Comparison of ENCODE assay signal across 13 mouse cellular contexts in the genomic region with DNA sequence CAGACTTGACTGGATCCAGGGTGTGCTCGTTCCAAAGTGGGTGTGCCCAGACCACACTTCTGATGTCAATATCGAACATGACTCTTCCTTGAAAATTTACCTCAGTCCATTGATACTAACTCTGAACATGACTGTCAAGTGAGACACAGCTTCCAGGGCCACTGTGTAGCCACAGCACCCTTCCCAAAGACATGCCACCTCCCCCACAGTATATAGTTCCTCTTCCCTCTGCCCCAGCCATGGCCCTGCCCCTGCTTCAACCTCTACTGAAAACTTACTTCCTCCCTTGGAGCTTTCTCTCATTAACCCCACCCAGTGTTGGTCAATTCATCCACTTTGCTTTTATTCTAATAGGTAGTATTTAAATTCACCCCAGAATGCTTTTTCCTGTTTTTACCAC. TPM values are rescaled to one million over a fixed set of nuclear protein-coding genes. Genes with fewer than 3 reads are reported as not detected.
DNase-seq lines count a peak whose midpoint lies in the region; ATAC-seq and TF ChIP-seq lines count a peak whose summit lies in the region.
"Had no signal": no experiment of that assay in that cellular context is flagged by ENCODE, and none has a peak within 500 bp of the region (broad histone marks: within the 10 kb centered on the region; RNA-seq: fewer than 3 reads in every experiment).

No protein-coding gene starts in this region.

- H3K79me2 ChIP-seq in heart, adult 2 months (replicated peaks; ENCODE audit: control insufficient read depth, insufficient read depth, low read length): peaks cover 2% of the 10 kb centered on the region; the same call in 1 of the 2 replicates

- peaks cover 45% of the 10 kb centered on the region for H3K4me1 ChIP-seq in heart, adult 2 months (ENCODE audit: control insufficient read depth, insufficient read depth, low read length)

- H3K36me3 ChIP-seq in heart, adult 2 months (ENCODE audit: control insufficient read depth, insufficient read depth, low read length): peaks cover 30% of the 10 kb centered on the region
- H3K36me3 ChIP-seq: embryonic facial prominence, embryonic 13.5 days had no signal

- WGBS in heart, adult 2 months: 43% methylated on average over 2 of the region's 2 CpGs

- H3K9ac ChIP-seq in heart, adult 2 months (ENCODE audit: low read depth, low read length): no peak overlapping the region
- H3K9ac ChIP-seq: embryonic facial prominence, embryonic 13.5 days had no signal

- H3K27ac ChIP-seq in heart, adult 2 months: peak overlapping the region; percentile 91
- H3K27ac ChIP-seq: left cerebral cortex, adult 2 months had no signal

- H3K4me3 ChIP-seq in heart, adult 2 months: no peak overlapping the region
- H3K4me3 ChIP-seq: embryonic facial prominence, embryonic 13.5 days; left cerebral cortex, adult 2 months had no signal

- TF ChIP-seq POLR2A in heart, adult 2 months (IDR thresholded peaks at IDR 0.05; ENCODE audit: insufficient read depth, low read depth, low read length): no peak

- TF ChIP-seq EP300 in heart, adult 2 months (IDR thresholded peaks at IDR 0.05; ENCODE audit: insufficient read depth, low read depth, low read length): no peak

- intact Hi-C loops in heart, adult 2 months (cut with DNase I): no loop called here
- intact Hi-C loops in heart, postnatal 36 days (cut with DNase I): no loop called here

- no peaks in the 10 kb centered on the region for H3K27me3 ChIP-seq in heart, adult 2 months (ENCODE audit: control insufficient read depth, insufficient read depth, low read length)
- H3K27me3 ChIP-seq: embryonic facial prominence, embryonic 13.5 days had no signal

- no peak for TF ChIP-seq CTCF in heart, adult 2 months (IDR thresholded peaks at IDR 0.05)

- peak in 1 of 2 experiments; percentile 76 for DNase-seq in heart, adult 2 months
- DNase-seq in heart, adult 8-10 months (ENCODE audit: low spot score): no peak
- peak; percentile 87 for DNase-seq in 416B (ENCODE audit: low read depth)
- peak; percentile 25 to 36 for DNase-seq in heart, postnatal 36 days
- no peak for DNase-seq in urinary bladder, postnatal 10 days (ENCODE audit: low spot score)
- no peak for DNase-seq in adrenal gland, postnatal 4 days (ENCODE audit: low spot score in 2 of 2)
- DNase-seq in kidney, postnatal 4 days: no peak
- DNase-seq: gastrocnemius, postnatal 36 days; right cerebral cortex, adult 18-20 months had no signal

- ATAC-seq in megakaryocyte, adult 5-6 weeks (ENCODE audit: poor library complexity, severe bottlenecking): peak; percentile 74
- ATAC-seq: CD4-positive, CD25-positive, alpha-beta regulatory T cell, adult 4 months had no signal

RNA-seq across cellular contexts. Expression of gene Fli1, which starts 34.0 kb away (rescaled TPM):
- 10 to 100 TPM; 23.5 to 28.2 TPM for total RNA-seq in heart, adult 2 months (2021)
- polyA plus RNA-seq in heart, adult 2 months (2012; rRNA removed): 14.9 and 17.4 TPM in 2 replicates
- total RNA-seq in heart, adult 8-10 months (2022): 10 to 100 TPM; 18.5 to 30.7 (median 20.8) TPM
- 10 to 100 TPM; 28.2 to 28.8 TPM for total RNA-seq in heart, postnatal 36 days (2021)
- total RNA-seq in megakaryocyte, adult 5-6 weeks (2015): 89.0 and 92.7 TPM in 2 replicates
- total RNA-seq in megakaryocyte, adult 5-6 weeks (2017): 95.8 and 106 TPM in 2 replicates
- 10 to 100 TPM; 27.5 to 28.1 TPM for total RNA-seq in adrenal gland, postnatal 4 days (2021)

Comparison
In these comparisons a context has a peak if more than half of its experiments do, and no peak if none do; other contexts are left out.
1. DNase-seq: peak in 416B (single experiment) and heart, postnatal 36 days (2 of 2); none in heart, adult 8-10 months (single experiment), urinary bladder, postnatal 10 days (single experiment), adrenal gland, postnatal 4 days (0 of 2) and kidney, postnatal 4 days (0 of 2).